ENCODE assay signal across 7 mouse cellular contexts in the genomic region with DNA sequence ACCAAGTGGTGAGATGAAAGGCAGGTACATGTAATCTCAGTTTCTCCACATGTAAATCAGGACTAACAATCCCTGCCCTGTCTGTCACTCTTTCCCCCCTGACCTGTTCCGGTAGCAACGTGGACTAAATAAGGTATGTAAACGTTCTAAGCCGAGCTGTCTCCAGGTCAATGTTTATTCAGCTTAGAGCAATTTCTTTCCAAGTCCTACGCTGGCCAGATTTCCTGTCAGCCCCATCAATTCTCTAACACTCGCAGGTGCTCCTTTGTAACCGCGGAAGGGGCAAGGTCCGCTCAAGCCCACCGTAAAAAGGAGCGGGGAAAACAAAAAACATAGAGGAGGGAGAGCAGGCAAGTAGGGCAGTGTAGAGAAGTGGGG. TPM values are rescaled to one million over a fixed set of nuclear protein-coding genes. Genes with fewer than 3 reads are reported as not detected.
DNase-seq lines count a peak whose midpoint lies in the region; ATAC-seq and TF ChIP-seq lines count a peak whose summit lies in the region.

No protein-coding gene starts in this region.

- 3% methylated on average over 11 of the region's 11 CpGs for WGBS in spleen, adult 2 months
- WGBS in forebrain, embryonic 12.5 days = 1% methylated on average over 11 of the region's 11 CpGs
- WGBS in limb, embryonic 11.5 days = 3% methylated on average over 11 of the region's 11 CpGs
- 2% methylated on average over 11 of the region's 11 CpGs for WGBS in neural tube, embryonic 14.5 days

- peak overlapping the region; percentile 78 for H3K4me2 ChIP-seq in forebrain, embryonic 12.5 days
- H3K4me2 ChIP-seq in limb, embryonic 11.5 days (ENCODE audit: low read depth, severe bottlenecking) = peak overlapping the region; percentile 80
- peak overlapping the region; percentile 81 for H3K4me2 ChIP-seq in neural tube, embryonic 14.5 days (ENCODE audit: low read depth, low read length)

- TF ChIP-seq POLR2A in spleen, adult 2 months (IDR thresholded peaks at IDR 0.05; ENCODE audit: low read depth, low read length) = no peak

- H3K4me1 ChIP-seq in spleen, adult 2 months (ENCODE audit: control insufficient read depth, insufficient read depth, insufficient read length) = no peaks in the 10 kb centered on the region; the same call in none of the 2 replicates
- peaks cover 43% of the 10 kb centered on the region for H3K4me1 ChIP-seq in forebrain, embryonic 12.5 days
- no peaks in the 10 kb centered on the region for H3K4me1 ChIP-seq in limb, embryonic 11.5 days (ENCODE audit: control insufficient read depth, insufficient read depth, low read length)
- H3K4me1 ChIP-seq in neural tube, embryonic 14.5 days (ENCODE audit: control insufficient read depth, insufficient read depth, low read length) = peaks cover 27% of the 10 kb centered on the region

- H3K27ac ChIP-seq in spleen, adult 2 months (ENCODE audit: insufficient read depth, low read length) = no peak overlapping the region
- peak overlapping the region; percentile 98 for H3K27ac ChIP-seq in forebrain, embryonic 12.5 days
- no peak overlapping the region for H3K27ac ChIP-seq in limb, embryonic 11.5 days (replicated peaks; ENCODE audit: low read depth, low read length)
- peak overlapping the region; percentile 100 for H3K27ac ChIP-seq in neural tube, embryonic 14.5 days (ENCODE audit: low read depth, low read length)

- H3K4me3 ChIP-seq in spleen, adult 2 months (ENCODE audit: extremely low read depth, insufficient read depth, insufficient read length) = peak overlapping the region; percentile 85
- H3K4me3 ChIP-seq in forebrain, embryonic 12.5 days (replicated peaks) = peak overlapping the region; percentile 82
- peak overlapping the region; percentile 87 for H3K4me3 ChIP-seq in limb, embryonic 11.5 days (ENCODE audit: low read depth, low read length)
- peak overlapping the region; percentile 93 for H3K4me3 ChIP-seq in neural tube, embryonic 14.5 days (ENCODE audit: low read depth, low read length)

- no peak for ATAC-seq in forebrain, embryonic 12.5 days (ENCODE audit: low FRiP score)
- ATAC-seq in limb, embryonic 11.5 days (ENCODE audit: insufficient number of reproducible peaks, low FRiP score, low TSS enrichment, low read depth) = no peak
- ATAC-seq in neural tube, embryonic 14.5 days (ENCODE audit: low read depth) = no peak

- intact Hi-C loops in left cerebral cortex, postnatal 36 days (cut with DNase I) = loop anchor here (10.0 kb wide), 2 partner anchors 106 to 296 kb away; partner anchors contain the start of gene Map1lc3a

- H3K9ac ChIP-seq in forebrain, embryonic 12.5 days = peak overlapping the region; percentile 90
- peak overlapping the region; percentile 94 for H3K9ac ChIP-seq in limb, embryonic 11.5 days (ENCODE audit: low read length)
- H3K9ac ChIP-seq in neural tube, embryonic 14.5 days (replicated peaks; ENCODE audit: low read depth, low read length) = peak overlapping the region; percentile 99

- H3K27me3 ChIP-seq in spleen, adult 2 months (ENCODE audit: control insufficient read depth, insufficient read depth, low read length) = no peaks in the 10 kb centered on the region
- peaks cover 24% of the 10 kb centered on the region for H3K27me3 ChIP-seq in forebrain, embryonic 12.5 days
- peaks cover 10% of the 10 kb centered on the region; the same call in 1 of the 2 replicates for H3K27me3 ChIP-seq in limb, embryonic 11.5 days (ENCODE audit: control insufficient read depth, insufficient read depth, low read length)
- H3K27me3 ChIP-seq in neural tube, embryonic 14.5 days (ENCODE audit: control insufficient read depth, insufficient read depth, low read length) = no peaks in the 10 kb centered on the region

- no peaks in the 10 kb centered on the region for H3K9me3 ChIP-seq in forebrain, embryonic 12.5 days
- no peaks in the 10 kb centered on the region for H3K9me3 ChIP-seq in limb, embryonic 11.5 days (ENCODE audit: control insufficient read depth, low read length)
- no peaks in the 10 kb centered on the region for H3K9me3 ChIP-seq in neural tube, embryonic 14.5 days (ENCODE audit: control insufficient read depth, low read length)

- no peak for DNase-seq in spleen, adult 2 months (ENCODE audit: low read depth in 1 of 2, low spot score in 2 of 2)
- DNase-seq in spleen, adult 18-20 months = no peak
- peak; percentile 23 for DNase-seq in limb, embryonic 11.5 days (ENCODE audit: low spot score)
- no peak for DNase-seq in adrenal gland, postnatal 36 days
- no peak for DNase-seq in left cerebral cortex, postnatal 36 days (ENCODE audit: low spot score in 2 of 2)

- no peak for TF ChIP-seq CTCF in spleen, adult 2 months (IDR thresholded peaks at IDR 0.05; ENCODE audit: extremely low read depth, insufficient read depth, insufficient read length, insufficient replicate concordance)

- H3K36me3 ChIP-seq in spleen, adult 2 months (ENCODE audit: control insufficient read depth, insufficient read depth, low read length) = no peaks in the 10 kb centered on the region
- no peaks in the 10 kb centered on the region; the same call in 1 of the 2 replicates for H3K36me3 ChIP-seq in forebrain, embryonic 12.5 days (replicated peaks)
- H3K36me3 ChIP-seq in limb, embryonic 11.5 days (ENCODE audit: control insufficient read depth, insufficient read depth, low read length) = no peaks in the 10 kb centered on the region
- H3K36me3 ChIP-seq in neural tube, embryonic 14.5 days (ENCODE audit: control insufficient read depth, insufficient read depth, low read length) = peaks cover 7% of the 10 kb centered on the region; the same call in 1 of the 2 replicates

RNA-seq across cellular contexts. Expression of gene Trp53inp2, which starts 0.2 kb away (rescaled TPM):
- 16.9 and 29.8 TPM in 2 replicates for polyA plus RNA-seq in spleen, adult 2 months (2012; rRNA removed)
- 79.5 and 95.0 TPM in 2 replicates for polyA plus RNA-seq in forebrain, embryonic 12.5 days (2016; fragmentation: Nextera tagmentation; extraction: Ambion mirVana)
- polyA plus RNA-seq in limb, embryonic 11.5 days (2014; fragmentation: Nextera tagmentation; extraction: Ambion mirVana) = 17.5 and 19.3 TPM in 2 replicates
- polyA plus RNA-seq in neural tube, embryonic 14.5 days (2014; fragmentation: Nextera tagmentation; extraction: Ambion mirVana) = 79.4 and 102 TPM in 2 replicates
- total RNA-seq in adrenal gland, postnatal 36 days (2021) = 100 to 1,000 TPM; 283 to 299 TPM
- 100 to 1,000 TPM; 147 to 173 TPM for total RNA-seq in left cerebral cortex, postnatal 36 days (2021)

RNA-seq across cellular contexts. Expression of gene Pigu, which starts 23.8 kb away (rescaled TPM):
- polyA plus RNA-seq in spleen, adult 2 months (2012; rRNA removed) = 16.0 and 17.6 TPM in 2 replicates
- 46.9 and 47.6 TPM in 2 replicates for polyA plus RNA-seq in forebrain, embryonic 12.5 days (2016; fragmentation: Nextera tagmentation; extraction: Ambion mirVana)
- polyA plus RNA-seq in limb, embryonic 11.5 days (2014; fragmentation: Nextera tagmentation; extraction: Ambion mirVana) = 53.4 and 56.0 TPM in 2 replicates
- polyA plus RNA-seq in neural tube, embryonic 14.5 days (2014; fragmentation: Nextera tagmentation; extraction: Ambion mirVana) = 61.2 and 68.2 TPM in 2 replicates
- total RNA-seq in adrenal gland, postnatal 36 days (2021) = 10 to 100 TPM; 34.4 to 40.9 TPM
- 10 to 100 TPM; 25.7 to 30.5 TPM for total RNA-seq in left cerebral cortex, postnatal 36 days (2021)

Comparison
In these comparisons a context has a peak if more than half of its experiments do, and no peak if none do; other contexts are left out.
1. H3K27ac ChIP-seq: peak in forebrain, embryonic 12.5 days (single experiment) and neural tube, embryonic 14.5 days (single experiment); none in spleen, adult 2 months (single experiment) and limb, embryonic 11.5 days (single experiment).
2. Peak in every context shown above with its lines, with median percentiles within 50 percentile points of each other: H3K4me3 ChIP-seq, H3K4me2 ChIP-seq and H3K9ac ChIP-seq.